Mouse (Mus musculus) erythroblast, embryonic 14.5 days (primary cell): ENCODE results near the gene Nrbp1. TPM values are rescaled to one million over a fixed set of nuclear protein-coding genes. Genes with fewer than 3 reads are reported as not detected.
A peak's percentile ranks its signal among the peaks of the same experiment; 100 is the strongest.

Experiments used
- H3K27me3 ChIP-seq: 2 replicates; pipeline ENCODE4 v1.6.1; 2012; ENCODE audit warnings: inconsistent platforms; ENCODE audit not compliant: control insufficient read depth
- H3K36me3 ChIP-seq: 2 replicates; pipeline ENCODE4 v1.6.1; 2012; ENCODE audit warnings: mild to moderate bottlenecking, inconsistent platforms; ENCODE audit not compliant: control insufficient read depth
- H3K4me1 ChIP-seq: 2 replicates; pipeline ENCODE4 v1.6.1; 2012; ENCODE audit warnings: inconsistent platforms; ENCODE audit not compliant: control insufficient read depth
- H3K4me3 ChIP-seq: replicated peaks from 2 replicates; pipeline ENCODE3; 2012; ENCODE audit warnings: moderate library complexity, mild to moderate bottlenecking, inconsistent platforms
- H3K9me3 ChIP-seq: 2 replicates; pipeline ENCODE4 v1.6.1; 2012; ENCODE audit warnings: low read length, inconsistent platforms, mixed read lengths; ENCODE audit not compliant: control insufficient read depth
- GATA1 ChIP-seq: IDR thresholded peaks from 2 replicates; pipeline ENCODE4 v1.6.1; 2012; ENCODE audit warnings: low read length, inconsistent platforms, mixed read lengths
- TAL1 ChIP-seq: IDR thresholded peaks from 3 replicates; pipeline ENCODE4 v1.6.1; 2012; ENCODE audit warnings: low read length, inconsistent platforms, mixed read lengths
- polyA plus RNA-seq: library from polyadenylated mRNA; stranded (reverse); fragments of >175 nt; gene quantifications from 2 replicates; pipeline ENCODE4 v1.2.3, GENCODE M21; 2012

The Nrbp1 gene
- polyA plus RNA-seq, 1 experiment, result 2.6 TPM

DNA sequence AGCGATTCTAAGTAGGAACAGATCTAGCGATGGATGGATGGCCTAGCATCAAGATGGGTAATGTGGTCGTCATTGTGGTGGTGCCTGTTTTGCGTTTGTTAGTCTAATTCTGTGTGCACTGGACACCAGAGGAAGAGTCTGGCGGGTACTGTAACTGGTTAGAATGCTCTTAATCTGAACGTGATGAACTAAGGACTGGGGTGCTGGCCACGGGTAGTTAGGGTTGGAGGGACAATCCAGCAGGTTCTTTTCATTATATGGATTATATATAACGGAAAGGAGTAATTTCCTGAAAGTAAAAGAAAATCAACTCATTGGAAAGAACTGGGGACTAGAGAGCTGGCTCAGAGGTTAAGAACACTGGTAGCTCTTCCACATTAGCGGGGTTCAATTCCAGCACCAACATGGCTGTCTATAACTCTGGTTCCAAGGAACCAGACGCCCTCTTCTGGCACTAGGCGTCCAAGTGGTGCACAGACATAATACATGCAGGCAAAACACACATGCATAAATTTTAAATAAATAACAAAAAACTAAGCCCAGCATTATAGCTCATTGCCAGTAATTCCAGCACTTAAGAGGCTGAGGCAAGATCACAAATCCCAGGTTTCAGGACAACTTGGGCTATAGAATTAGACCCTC is 19.2 kb upstream of the Nrbp1 start:
- no peak for TF ChIP-seq TAL1
- no peak for TF ChIP-seq GATA1
- Histone ChIP-seq H3K4me1 (peaks cover 38% of the 10 kb centered on the region), H3K27me3 (no peaks in the 10 kb centered on the region), H3K36me3 (peaks cover 9% of the 10 kb centered on the region), H3K9me3 (no peaks in the 10 kb centered on the region), H3K4me3 (peak overlapping the region; percentile 68)

DNA sequence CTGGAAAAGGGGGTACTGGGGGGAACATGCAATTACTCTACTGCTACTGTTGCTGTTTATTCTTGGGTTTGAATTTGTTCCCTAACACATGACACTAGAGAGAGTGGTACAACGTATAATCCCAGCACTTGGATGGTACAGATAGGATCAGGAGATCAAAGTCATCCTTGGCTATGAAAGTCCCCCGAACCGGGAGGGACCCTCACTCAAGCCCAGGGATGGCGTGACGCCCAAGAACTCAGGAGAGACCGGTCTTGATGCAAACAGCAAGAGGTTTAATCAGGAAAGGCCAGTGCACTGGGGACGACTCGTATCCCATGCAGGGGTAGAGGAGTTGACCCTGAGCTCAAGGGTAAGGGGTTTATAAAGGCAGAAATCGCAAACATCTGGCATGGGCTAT is 18.0 kb upstream of the Nrbp1 start:
- H3K4me1 ChIP-seq, result peaks cover 30% of the 10 kb centered on the region
- peaks cover under 1% of the 10 kb centered on the region for H3K36me3 ChIP-seq
- H3K4me3 ChIP-seq, result no peak overlapping the region
- TF ChIP-seq TAL1, result no peak
- TF ChIP-seq GATA1, result no peak
- H3K27me3 ChIP-seq, result no peaks in the 10 kb centered on the region
- H3K9me3 ChIP-seq, result no peaks in the 10 kb centered on the region

DNA sequence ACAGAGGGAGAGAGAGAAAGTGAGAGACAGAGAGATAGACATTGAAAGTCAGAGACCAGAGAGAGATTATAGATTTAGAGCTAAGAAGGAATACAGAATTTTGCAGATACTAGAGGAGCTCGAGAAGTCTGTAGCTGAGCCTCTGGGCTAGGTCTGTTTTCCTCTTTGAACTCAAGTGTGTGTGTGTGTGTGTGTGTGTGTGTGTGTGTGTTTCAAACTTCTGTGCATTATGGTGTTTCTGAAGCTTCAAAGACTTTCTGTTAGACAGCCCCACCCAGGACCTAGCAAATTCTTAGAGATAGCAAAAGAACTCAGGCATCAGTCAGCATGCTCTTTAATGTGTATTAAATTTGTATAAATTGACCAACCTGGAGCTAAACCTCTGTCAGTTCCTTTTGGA is 14.0 kb upstream of the Nrbp1 start:
- Histone ChIP-seq H3K36me3 (no peaks in the 10 kb centered on the region), H3K9me3 (no peaks in the 10 kb centered on the region), H3K4me1 (peaks cover 4% of the 10 kb centered on the region), H3K27me3 (0 out of 2 replicates have a peak, but pooled peaks cover 2% of the 10 kb centered on the region), H3K4me3 (no peak overlapping the region)
- TF ChIP-seq GATA1 (no peak), TAL1 (no peak)

DNA sequence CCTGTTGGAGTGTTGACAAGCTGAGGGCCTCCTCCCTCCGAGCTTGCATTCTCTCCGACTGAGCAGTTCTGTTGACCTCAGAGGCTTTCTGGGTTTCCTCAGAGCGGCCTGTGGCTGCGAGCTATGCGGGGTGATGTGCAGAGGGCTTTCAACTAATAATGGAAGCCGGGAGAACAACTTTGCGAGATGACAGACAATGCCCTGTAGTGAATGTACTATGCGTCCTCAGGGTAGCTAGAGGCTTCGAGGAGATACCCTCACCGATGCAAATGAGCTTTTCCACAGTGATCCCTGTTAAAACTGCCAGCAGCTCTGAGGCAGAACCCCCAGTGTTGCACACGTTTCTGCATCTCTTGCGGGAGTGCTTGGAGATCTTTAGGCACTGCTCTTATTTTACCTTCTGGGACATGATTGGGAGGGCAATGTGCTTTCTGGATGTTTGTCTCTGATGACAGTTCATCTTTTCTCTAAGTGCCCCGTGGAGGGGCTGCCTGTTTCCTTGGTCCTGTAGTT is 914 bp downstream of the Nrbp1 start:
- Histone ChIP-seq H3K4me1 (peaks cover 29% of the 10 kb centered on the region), H3K36me3 (peaks cover 31% of the 10 kb centered on the region)
- TF ChIP-seq TAL1 (no peak), GATA1 (no peak)

DNA sequence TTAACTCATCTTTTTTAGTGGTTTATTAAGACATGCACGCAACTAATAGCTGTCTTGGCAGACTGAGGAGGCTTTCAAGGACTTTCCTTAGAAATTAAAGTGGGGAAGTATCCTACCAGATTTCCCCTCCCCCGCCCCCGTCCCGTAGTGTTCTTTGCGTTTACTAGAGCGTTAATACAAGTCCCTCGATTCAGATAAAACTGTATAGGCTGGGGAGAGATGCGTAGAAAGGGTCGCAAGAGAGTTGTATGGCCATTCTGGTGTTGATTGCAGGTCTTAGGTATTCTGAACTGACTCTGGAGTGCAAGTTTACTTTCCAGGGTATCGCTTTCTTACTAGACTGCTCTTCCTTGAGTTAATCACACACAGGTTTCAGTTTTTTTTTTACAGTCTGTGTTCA is 1.5 kb downstream of the Nrbp1 start:
- no peak for TF ChIP-seq GATA1
- TF ChIP-seq TAL1, result no peak
- H3K27me3 ChIP-seq, result peaks cover under 1% of the 10 kb centered on the region; the same call in 1 of the 2 replicates
- H3K4me3 ChIP-seq, result peak overlapping the region; percentile 94
- H3K4me1 ChIP-seq, result peaks cover 29% of the 10 kb centered on the region
- no peaks in the 10 kb centered on the region for H3K9me3 ChIP-seq
- H3K36me3 ChIP-seq, result peaks cover 37% of the 10 kb centered on the region

More for the DNA sequence above, 914 bp downstream of the Nrbp1 start:
- Histone ChIP-seq H3K9me3 (no peaks in the 10 kb centered on the region), H3K4me3 (peak overlapping the region; percentile 94), H3K27me3 (peaks cover 2% of the 10 kb centered on the region; the same call in 1 of the 2 replicates)

DNA sequence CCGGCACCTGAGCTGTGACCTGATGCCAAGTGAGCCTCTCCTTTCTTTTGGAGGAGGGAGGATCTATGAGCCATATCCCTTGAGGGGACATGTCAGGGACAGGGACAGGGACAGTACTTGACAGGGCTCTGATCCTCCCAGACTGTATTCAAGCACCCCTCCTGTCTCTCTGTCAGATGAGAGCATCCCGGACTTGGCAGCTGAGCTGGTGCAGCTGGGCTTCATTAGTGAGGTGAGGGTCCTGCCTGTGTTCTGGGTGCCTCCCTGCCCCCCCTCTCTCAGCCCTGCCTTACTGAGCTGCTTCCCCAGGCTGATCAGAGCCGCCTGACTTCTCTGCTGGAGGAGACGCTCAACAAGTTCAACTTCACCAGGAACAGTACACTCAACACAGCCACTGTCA is 10.1 kb downstream of the Nrbp1 start:
- no peak for TF ChIP-seq GATA1
- peaks cover 89% of the 10 kb centered on the region for H3K36me3 ChIP-seq
- peaks cover 21% of the 10 kb centered on the region for H3K4me1 ChIP-seq
- no peak overlapping the region for H3K4me3 ChIP-seq
- H3K27me3 ChIP-seq, result no peaks in the 10 kb centered on the region
- H3K9me3 ChIP-seq, result no peaks in the 10 kb centered on the region

DNA sequence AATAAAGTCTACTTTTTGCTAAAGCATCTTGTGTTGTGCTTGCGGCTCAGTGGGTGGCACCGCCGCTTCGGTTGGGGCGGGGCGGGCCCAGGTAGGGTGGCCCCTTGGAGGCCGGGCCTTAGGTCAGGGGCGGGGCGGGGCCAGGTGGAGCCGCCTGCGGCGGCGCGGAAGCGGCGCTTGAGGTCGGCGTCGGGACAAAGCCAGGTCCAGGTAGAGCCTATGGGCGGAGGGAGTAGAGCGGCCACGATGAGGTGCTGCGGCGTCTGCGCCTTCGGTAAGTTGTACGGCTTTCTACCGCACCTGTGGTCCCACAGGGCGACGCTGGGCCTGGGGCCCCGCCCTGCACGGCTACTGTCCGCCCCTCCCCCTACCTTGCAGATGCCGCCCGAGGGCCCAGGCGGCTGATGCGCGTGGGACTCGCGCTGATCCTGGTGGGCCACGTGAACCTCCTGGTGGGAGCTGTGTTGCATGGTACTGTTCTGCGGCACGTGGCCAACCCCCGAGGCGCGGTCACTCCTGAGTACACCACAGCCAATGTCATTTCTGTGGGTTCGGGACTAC is 11.0 kb downstream of the Nrbp1 start, which contains the start of gene Krtcap3:
Gene Krtcap3, plus strand, starts transcription at position 151 of the 561 bp plus-strand sequence.
- H3K4me3 ChIP-seq, result peak within 1 kb of the TSS; percentile 64
- H3K9me3 ChIP-seq, result no peaks in the 10 kb centered on the region
- H3K36me3 ChIP-seq, result peaks cover 80% of the 10 kb centered on the region
- TF ChIP-seq GATA1, result no peak
- TF ChIP-seq TAL1, result no peak
- no peaks in the 10 kb centered on the region for H3K27me3 ChIP-seq
- H3K4me1 ChIP-seq, result peaks cover 21% of the 10 kb centered on the region

DNA sequence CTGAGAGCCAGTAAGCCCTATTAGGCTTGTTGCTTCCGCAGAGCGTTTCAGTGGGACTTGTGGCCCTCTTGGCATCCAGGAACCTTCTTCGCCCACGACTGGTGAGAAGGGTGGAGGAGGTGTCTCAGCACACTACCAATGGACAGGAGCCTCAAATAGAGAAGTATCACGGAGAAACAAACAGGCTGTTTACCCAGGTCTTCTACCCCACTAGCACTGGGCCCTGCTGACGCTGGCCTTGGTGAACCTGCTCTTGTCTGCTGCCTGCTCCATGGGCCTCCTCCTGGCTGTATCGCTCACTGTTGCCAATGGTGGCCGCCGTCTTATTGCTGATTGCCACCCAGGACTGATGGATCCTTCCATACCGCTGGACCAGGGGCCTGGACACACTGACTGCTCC is 11.5 kb downstream of the Nrbp1 start:
- peaks cover 75% of the 10 kb centered on the region for H3K36me3 ChIP-seq
- no peaks in the 10 kb centered on the region for H3K27me3 ChIP-seq
- peak overlapping the region; percentile 64 for H3K4me3 ChIP-seq
- no peak for TF ChIP-seq GATA1
- no peak for TF ChIP-seq TAL1
- peaks cover 21% of the 10 kb centered on the region for H3K4me1 ChIP-seq
- no peaks in the 10 kb centered on the region for H3K9me3 ChIP-seq

DNA sequence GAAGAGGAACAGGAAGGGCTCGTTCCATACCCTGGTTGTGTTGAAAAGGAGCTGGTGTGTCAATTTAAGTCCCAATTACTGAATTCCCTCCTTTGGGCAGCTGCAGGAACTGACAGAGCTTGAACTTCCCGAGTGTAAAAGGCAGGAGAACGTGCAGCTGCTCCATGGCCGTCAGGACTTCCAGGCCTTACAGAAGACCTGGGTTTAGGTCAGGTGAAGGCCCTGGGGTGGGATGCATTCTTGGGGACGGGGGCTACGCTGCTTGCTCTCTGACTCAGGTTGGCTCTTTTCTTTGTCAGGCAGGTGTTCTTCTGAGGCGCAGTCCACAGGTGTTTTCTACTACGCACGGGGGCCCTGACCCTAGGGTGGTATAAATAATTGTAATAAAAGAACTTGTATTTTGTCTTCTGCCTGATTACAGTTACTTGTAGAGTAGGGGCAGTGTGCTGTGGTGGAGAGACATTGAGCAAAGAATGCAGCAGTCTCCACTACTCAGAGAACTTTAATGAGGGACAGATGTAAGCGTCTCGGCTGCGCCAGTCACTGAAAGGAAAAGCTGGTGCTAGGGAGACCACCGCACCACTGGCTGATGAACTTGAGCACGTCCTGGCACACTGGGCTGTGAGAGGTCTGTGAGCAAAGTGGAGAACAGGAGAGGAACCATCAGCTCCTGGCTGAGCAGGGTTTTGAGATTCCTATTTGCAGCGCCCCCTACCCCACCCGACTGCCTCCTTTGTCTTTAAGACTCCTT is 12.3 kb downstream of the Nrbp1 start:
- Histone ChIP-seq H3K4me3 (no peak overlapping the region), H3K4me1 (peaks cover 21% of the 10 kb centered on the region), H3K27me3 (no peaks in the 10 kb centered on the region), H3K9me3 (no peaks in the 10 kb centered on the region), H3K36me3 (peaks cover 67% of the 10 kb centered on the region)
- TF ChIP-seq GATA1 (no peak), TAL1 (no peak)
